Mouse (Mus musculus) testis, adult 2 months (tissue): Measurements from ENCODE around the gene Mios.

Experiments used
- CTCF ChIP-seq: fragments of 200-500 bp; IDR thresholded peaks from 2 replicates; pipeline ENCODE4 v1.5.1; 2012; ENCODE audit warnings: low read depth, mild to moderate bottlenecking, inconsistent platforms, low read length, moderate library complexity; ENCODE audit not compliant: control insufficient read depth, insufficient read depth, insufficient replicate concordance
- POLR2A ChIP-seq: fragments of 200-500 bp; IDR thresholded peaks from 2 replicates; pipeline ENCODE4 v1.6.1; 2012; ENCODE audit warnings: low read depth, mild to moderate bottlenecking, inconsistent platforms, low read length, moderate library complexity; ENCODE audit not compliant: control insufficient read depth

DNA sequence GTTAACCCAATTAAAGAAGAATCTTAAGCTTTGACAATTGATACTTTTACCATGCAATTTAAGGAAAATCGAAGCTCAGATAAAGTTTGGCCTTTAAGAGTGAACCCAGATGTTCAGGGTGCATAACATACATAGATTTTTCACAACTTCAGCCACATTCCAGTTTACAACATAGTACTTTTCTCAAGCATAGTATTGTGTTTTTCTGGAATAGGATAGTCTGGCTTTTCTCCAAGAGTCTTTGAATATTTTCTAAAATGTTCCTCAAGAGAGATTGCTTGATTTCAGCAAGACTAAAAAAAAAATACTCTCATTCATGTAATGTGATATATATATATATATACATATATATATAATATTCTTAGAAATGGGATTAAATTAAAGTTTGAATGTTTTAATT is 44.3 kb upstream of the Mios start:
- TF ChIP-seq CTCF (no peak), POLR2A (no peak)
